Mouse (Mus musculus) E14TG2a.4 (cell line): Measurements from ENCODE around the gene Clcn6.

Experiments
- H3K27me3 ChIP-seq: 2 replicates; pipeline ENCODE4 v1.6.1; 2014; ENCODE audit warnings: low read length, control low read depth; ENCODE audit not compliant: insufficient read depth
- H3K36me3 ChIP-seq: 2 replicates; pipeline ENCODE4 v1.6.1; 2014; ENCODE audit warnings: low read length, control low read depth; ENCODE audit not compliant: insufficient read depth
- H3K4me1 ChIP-seq: replicated peaks from 2 replicates; pipeline ENCODE4 v1.6.1; 2014; ENCODE audit warnings: low read depth, low read length, control low read depth
- H3K4me3 ChIP-seq: replicated peaks from 2 replicates; pipeline ENCODE4 v1.5.1; 2014; ENCODE audit warnings: mild to moderate bottlenecking, low read length
- H3K9me3 ChIP-seq: 2 replicates; pipeline ENCODE4 v1.6.1; 2014; ENCODE audit warnings: low read length, control low read depth
- CTCF ChIP-seq: conservative IDR thresholded peaks from 2 replicates; pipeline ENCODE4 v1.5.1; 2014; ENCODE audit warnings: low read length
- NANOG ChIP-seq: IDR thresholded peaks from 2 replicates; pipeline ENCODE4 v1.6.1; 2014; ENCODE audit warnings: borderline replicate concordance, low read length, mixed read lengths
- POU5F1 ChIP-seq: IDR thresholded peaks from 2 replicates; pipeline ENCODE4 v1.6.1; 2014; ENCODE audit warnings: low read length, borderline replicate concordance

The Clcn6 gene

DNA sequence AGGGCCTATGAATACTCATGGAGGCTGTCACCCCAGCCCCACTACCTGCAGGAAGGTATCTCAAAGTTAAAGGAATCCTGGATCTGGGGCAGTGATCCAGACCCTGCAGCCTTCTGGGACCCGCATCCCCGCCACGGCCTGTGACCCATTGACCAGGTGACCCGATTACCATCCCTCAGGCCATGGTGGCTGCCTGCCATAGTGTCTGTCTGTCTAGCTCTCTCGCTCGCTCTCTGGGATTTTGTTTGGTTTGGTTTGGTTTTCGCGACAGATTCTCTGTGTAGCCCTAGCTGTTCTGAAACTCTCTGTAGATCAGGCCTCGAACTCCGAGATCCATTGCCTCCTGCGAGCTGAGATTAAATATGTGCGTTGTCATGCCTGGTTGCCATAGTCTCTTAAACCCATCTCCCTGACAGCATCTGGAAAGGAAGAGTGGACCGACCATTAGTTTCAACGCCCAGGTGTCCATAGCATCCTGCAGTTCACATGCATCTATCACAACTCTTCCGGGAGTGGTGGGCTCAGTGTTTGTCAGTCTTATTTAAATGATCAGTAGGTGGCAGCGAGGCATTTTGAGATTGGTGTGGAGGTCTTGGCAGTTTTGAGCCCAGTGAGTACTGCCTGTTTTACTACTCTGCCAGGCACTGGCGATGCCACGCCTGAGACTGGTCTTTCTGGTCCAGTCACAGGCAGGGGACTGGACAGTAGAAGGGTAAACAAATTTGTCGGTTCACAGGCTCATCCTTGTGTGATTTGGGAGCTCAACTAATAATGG is 820 bp upstream of the Clcn6 start:
- Histone ChIP-seq H3K4me3 (peak overlapping the region; percentile 93), H3K36me3 (peaks cover 37% of the 10 kb centered on the region), H3K9me3 (no peaks in the 10 kb centered on the region), H3K4me1 (peaks cover 77% of the 10 kb centered on the region), H3K27me3 (no peaks in the 10 kb centered on the region)
- no peak for TF ChIP-seq POU5F1
- TF ChIP-seq CTCF: no peak
- TF ChIP-seq NANOG: no peak

DNA sequence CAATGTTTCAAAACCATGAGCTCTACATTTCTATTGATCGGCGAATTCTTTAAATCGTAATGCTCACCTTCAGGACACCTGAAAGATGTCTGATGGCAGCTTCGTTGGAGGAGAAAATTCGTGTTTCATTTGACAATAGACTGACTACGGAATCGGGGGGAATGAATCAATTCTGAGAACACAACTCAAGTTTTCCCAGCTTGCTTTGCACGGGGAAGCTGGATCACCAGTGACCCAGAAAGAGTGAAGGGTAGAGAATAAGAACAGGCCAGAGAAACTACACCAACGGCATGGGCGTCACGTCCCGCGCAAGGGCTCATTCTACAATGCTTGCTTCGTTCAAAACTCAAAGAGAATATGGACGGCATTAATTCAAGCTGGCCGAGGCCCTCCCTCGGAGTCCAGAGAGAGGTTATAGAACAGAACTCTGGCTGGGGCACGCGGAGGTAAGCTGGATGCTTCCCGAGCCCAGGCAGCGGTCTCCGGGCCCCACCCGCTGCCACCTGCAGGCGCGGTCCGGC is 482 bp downstream of the Clcn6 start:
- Histone ChIP-seq H3K36me3 (peaks cover 27% of the 10 kb centered on the region), H3K4me1 (peaks cover 69% of the 10 kb centered on the region), H3K27me3 (no peaks in the 10 kb centered on the region), H3K9me3 (no peaks in the 10 kb centered on the region), H3K4me3 (peak overlapping the region; percentile 93)
- TF ChIP-seq NANOG: no peak
- TF ChIP-seq POU5F1: no peak
- TF ChIP-seq CTCF: no peak

DNA sequence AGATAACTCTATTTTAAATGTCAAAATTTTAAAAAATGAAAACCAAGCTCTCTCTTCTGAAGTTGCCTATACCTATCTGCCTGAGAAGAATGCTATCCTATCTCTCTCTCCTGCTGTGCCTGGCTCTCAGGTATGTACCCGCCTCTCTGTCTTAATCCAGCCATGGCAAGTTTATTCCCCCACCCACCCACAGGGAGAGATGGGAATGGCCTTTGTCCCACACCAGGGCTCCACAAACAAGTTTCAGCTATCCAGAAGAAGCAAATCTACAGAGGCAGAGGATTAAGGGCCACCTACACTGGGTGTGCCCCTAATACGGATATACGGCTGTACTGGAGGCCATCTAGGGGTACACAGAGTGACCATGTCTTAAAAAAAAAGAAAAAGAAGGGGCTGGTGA is 3.2 kb downstream of the Clcn6 start:
- Histone ChIP-seq H3K27me3 (no peaks in the 10 kb centered on the region), H3K9me3 (no peaks in the 10 kb centered on the region), H3K4me3 (no peak overlapping the region), H3K36me3 (peaks cover 24% of the 10 kb centered on the region), H3K4me1 (peaks cover 63% of the 10 kb centered on the region)
- TF ChIP-seq NANOG (no peak), CTCF (no peak), POU5F1 (no peak)

DNA sequence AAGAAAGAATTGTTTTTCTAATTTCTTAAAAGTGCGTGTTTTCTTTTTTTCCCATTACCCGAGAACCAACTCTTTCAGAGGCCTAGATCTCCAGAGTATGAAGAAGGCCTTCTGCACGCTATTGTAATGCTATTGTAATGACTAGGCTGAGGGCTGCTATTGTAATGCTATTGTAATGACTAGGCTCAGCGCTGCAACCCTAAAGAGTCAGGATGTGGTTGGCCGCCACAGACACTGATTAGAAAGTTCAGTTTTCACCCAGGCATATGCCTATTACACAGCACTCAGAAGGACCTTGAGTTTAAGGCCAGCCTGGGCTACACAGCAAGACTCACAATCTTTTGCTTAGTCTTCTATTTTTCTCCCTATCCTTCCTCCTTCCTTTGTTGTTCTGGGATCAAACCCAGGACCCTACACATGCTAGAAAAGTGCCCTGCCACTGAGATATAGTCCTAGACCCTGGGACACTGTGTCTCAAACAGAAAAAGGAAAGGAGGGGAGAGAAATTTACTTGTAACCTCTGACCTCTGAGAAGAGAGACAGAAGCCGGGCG is 4.7 kb downstream of the Clcn6 start:
- Histone ChIP-seq H3K4me3 (no peak overlapping the region), H3K4me1 (peaks cover 50% of the 10 kb centered on the region), H3K9me3 (no peaks in the 10 kb centered on the region), H3K27me3 (no peaks in the 10 kb centered on the region), H3K36me3 (peaks cover 35% of the 10 kb centered on the region)
- TF ChIP-seq NANOG (no peak), POU5F1 (peak; percentile 67; the same call in 1 of the 2 replicates), CTCF (no peak)

DNA sequence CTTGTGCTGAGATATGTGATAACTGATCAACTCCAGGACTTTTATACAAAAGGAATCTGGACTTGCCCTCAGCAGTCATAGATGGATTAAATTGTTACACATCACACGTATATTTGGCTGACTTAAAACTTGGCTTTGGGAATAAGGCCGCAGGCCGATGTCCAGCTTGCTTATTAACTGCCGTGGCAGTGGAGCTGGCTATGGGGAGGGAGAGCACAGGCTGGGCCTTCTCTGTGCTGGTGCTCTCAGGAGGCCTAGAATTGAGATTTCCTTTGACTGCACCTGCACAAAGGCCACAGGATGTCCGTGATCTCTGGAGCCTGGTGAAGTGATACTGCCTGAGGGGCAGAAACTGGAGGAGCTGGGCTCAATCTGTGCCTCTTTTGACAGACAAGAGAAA is 8.1 kb downstream of the Clcn6 start:
- H3K4me3 ChIP-seq: no peak overlapping the region
- TF ChIP-seq CTCF (no peak), NANOG (no peak), POU5F1 (no peak)

DNA sequence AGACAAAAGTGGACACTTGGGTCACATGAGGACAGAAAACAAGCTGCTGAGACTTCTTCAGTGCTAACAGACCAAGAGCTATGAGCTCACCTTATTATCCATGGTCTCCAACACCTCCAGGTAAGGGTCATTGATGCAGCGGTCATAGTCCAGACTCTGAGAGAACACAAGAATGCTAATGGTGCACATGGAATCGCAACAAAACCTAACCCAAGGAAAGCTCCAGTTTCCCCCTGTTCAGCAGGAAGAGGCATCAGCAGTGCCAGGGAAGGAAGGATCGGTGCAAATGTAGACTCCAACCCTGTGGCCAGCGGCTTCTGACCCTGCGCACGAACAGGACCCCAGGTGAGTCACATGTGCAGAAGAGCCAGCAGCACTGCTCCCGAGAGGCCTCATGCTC is 9.3 kb downstream of the Clcn6 start:
- H3K4me1 ChIP-seq: peaks cover 20% of the 10 kb centered on the region
- TF ChIP-seq CTCF (no peak), POU5F1 (no peak), NANOG (no peak)
- no peaks in the 10 kb centered on the region for H3K27me3 ChIP-seq
- H3K4me3 ChIP-seq: no peak overlapping the region
- H3K9me3 ChIP-seq: no peaks in the 10 kb centered on the region
- peaks cover 67% of the 10 kb centered on the region for H3K36me3 ChIP-seq

More for the DNA sequence above, 8.1 kb downstream of the Clcn6 start:
- Histone ChIP-seq H3K9me3 (no peaks in the 10 kb centered on the region), H3K36me3 (peaks cover 58% of the 10 kb centered on the region), H3K4me1 (peaks cover 32% of the 10 kb centered on the region), H3K27me3 (no peaks in the 10 kb centered on the region)

DNA sequence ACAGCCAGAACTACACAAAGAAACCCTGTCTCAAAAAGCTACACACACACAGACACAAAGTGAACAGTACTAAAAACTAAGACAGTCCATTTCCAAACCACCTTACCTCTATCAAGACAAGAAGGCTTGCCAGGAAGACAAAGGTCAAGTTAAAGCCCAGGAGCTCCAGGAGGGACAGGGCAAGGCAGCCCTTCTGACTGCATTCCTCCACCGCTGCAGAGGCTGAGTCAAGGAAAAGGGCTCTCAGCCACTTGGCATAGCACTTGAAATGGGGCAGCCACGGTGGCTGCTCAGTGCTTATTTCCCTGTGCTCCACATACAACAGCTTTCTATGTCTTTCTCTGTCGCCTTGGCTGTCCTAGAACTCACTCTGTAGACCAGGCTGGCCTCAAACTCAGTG is 14.6 kb downstream of the Clcn6 start:
- H3K36me3 ChIP-seq: peaks cover 97% of the 10 kb centered on the region

DNA sequence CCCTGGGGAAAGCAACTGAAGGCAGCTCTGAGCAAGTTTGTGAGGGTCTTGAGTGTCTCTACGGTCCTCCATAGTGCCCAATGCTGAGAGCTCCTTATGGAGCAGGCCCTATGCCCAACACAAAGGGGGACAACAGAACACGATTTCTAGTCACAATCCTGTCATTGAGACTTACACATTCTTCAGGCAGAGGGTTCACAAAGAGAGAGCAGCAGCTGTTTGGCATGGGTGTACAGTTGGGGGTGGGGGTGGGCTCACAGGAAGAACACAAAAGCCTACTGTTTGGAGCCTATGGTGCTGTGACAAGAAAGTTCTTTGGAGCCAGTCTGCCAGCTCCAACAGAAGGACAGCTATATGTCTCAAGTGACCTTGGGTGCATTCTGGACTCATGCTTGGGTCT is 20.2 kb downstream of the Clcn6 start:
- TF ChIP-seq CTCF (no peak), POU5F1 (no peak), NANOG (no peak)
- H3K36me3 ChIP-seq: peaks cover 100% of the 10 kb centered on the region
- no peaks in the 10 kb centered on the region for H3K27me3 ChIP-seq
- H3K4me3 ChIP-seq: no peak overlapping the region
- H3K9me3 ChIP-seq: no peaks in the 10 kb centered on the region
- H3K4me1 ChIP-seq: 0 out of 2 replicates have a peak, but pooled peaks cover 13% of the 10 kb centered on the region

More for the DNA sequence above, 14.6 kb downstream of the Clcn6 start:
- no peaks in the 10 kb centered on the region for H3K27me3 ChIP-seq
- H3K9me3 ChIP-seq: no peaks in the 10 kb centered on the region
- no peaks in the 10 kb centered on the region for H3K4me1 ChIP-seq
- H3K4me3 ChIP-seq: no peak overlapping the region
- no peak for TF ChIP-seq POU5F1
- no peak for TF ChIP-seq NANOG
- TF ChIP-seq CTCF: no peak

DNA sequence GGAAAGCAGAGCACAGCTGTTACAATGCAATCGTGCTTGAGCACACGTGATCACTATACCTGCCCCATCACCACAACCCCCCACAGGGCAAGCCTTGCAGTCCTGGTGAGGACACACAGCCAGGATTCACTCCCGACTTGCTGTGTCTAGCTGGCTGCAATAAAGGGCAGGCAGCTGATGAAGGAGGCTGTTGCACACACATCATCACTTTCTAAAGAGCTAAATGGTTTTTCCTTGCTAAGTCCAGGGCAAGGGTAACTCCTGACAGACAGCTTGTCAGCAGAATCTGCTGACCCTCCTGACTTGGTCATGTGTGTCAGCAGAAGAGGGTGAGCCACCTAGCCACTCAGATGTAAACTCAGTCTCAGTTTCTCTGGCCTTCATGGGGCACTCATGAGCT is 21.6 kb downstream of the Clcn6 start:
- TF ChIP-seq NANOG (no peak), CTCF (no peak), POU5F1 (no peak)
- no peaks in the 10 kb centered on the region for H3K27me3 ChIP-seq
- H3K4me1 ChIP-seq: 0 out of 2 replicates have a peak, but pooled peaks cover 13% of the 10 kb centered on the region
- H3K4me3 ChIP-seq: no peak overlapping the region
- no peaks in the 10 kb centered on the region for H3K9me3 ChIP-seq
- H3K36me3 ChIP-seq: peaks cover 100% of the 10 kb centered on the region
